Mouse (Mus musculus) frontal cortex, postnatal 10 days (tissue): ENCODE measurements around the gene Ccdc85c.

ENCODE experiments used
- DNase-seq, 2 experiments: peaks; one replicate each; pipeline ENCODE4 v3.0.0; 2022; ENCODE audit warnings: low spot score in 2 of 2, mixed read lengths in 1 of 2

Ccdc85c gene

GRCm38 (mm10) chr12:108297033-108297432 is 21.8 kb upstream of the Ccdc85c start:
- DNase-seq = no peak

GRCm38 (mm10) chr12:108294620-108295019 is 19.4 kb upstream of the Ccdc85c start:
- DNase-seq = no peak

GRCm38 (mm10) chr12:108292957-108293356 is 17.7 kb upstream of the Ccdc85c start:
- DNase-seq = peak in 1 of 2 experiments; percentile 69

GRCm38 (mm10) chr12:108292419-108292818 is 17.2 kb upstream of the Ccdc85c start:
- DNase-seq = no peak

GRCm38 (mm10) chr12:108288127-108288880 is 13.1 kb upstream of the Ccdc85c start:
- no peak for DNase-seq

- DNase-seq = no peak
Measured at GRCm38 (mm10) chr12:108287011-108287410, 11.8 kb upstream of the Ccdc85c start.

GRCm38 (mm10) chr12:108286381-108286780 is 11.2 kb upstream of the Ccdc85c start:
- DNase-seq = no peak

- no peak for DNase-seq
Measured at GRCm38 (mm10) chr12:108285225-108286011, 10.2 kb upstream of the Ccdc85c start.

- no peak for DNase-seq
Measured at GRCm38 (mm10) chr12:108284455-108285224, 9.4 kb upstream of the Ccdc85c start.

GRCm38 (mm10) chr12:108278221-108278918 is 3.1 kb upstream of the Ccdc85c start:
- no peak for DNase-seq

GRCm38 (mm10) chr12:108277341-108277841 is 2.2 kb upstream of the Ccdc85c start:
- DNase-seq = no peak

- DNase-seq = peak; percentile 53 to 62
Measured at GRCm38 (mm10) chr12:108275920-108276822, 946 bp upstream of the Ccdc85c start.

GRCm38 (mm10) chr12:108275508-108275890 is 274 bp upstream of the Ccdc85c start:
- DNase-seq = peak; percentile 96 to 98

- DNase-seq = no peak
Measured at GRCm38 (mm10) chr12:108274313-108274595, 971 bp downstream of the Ccdc85c start.

- no peak for DNase-seq
Measured at GRCm38 (mm10) chr12:108273466-108274312, 1.5 kb downstream of the Ccdc85c start.

GRCm38 (mm10) chr12:108272143-108272635 is 3.0 kb downstream of the Ccdc85c start:
- no peak for DNase-seq

GRCm38 (mm10) chr12:108271351-108272142 is 3.7 kb downstream of the Ccdc85c start:
- DNase-seq = no peak

GRCm38 (mm10) chr12:108270240-108270919 is 4.8 kb downstream of the Ccdc85c start:
- DNase-seq = no peak
